Mouse (Mus musculus): ENCODE data around the gene Gm45233.

Gene Gm45233

DNA sequence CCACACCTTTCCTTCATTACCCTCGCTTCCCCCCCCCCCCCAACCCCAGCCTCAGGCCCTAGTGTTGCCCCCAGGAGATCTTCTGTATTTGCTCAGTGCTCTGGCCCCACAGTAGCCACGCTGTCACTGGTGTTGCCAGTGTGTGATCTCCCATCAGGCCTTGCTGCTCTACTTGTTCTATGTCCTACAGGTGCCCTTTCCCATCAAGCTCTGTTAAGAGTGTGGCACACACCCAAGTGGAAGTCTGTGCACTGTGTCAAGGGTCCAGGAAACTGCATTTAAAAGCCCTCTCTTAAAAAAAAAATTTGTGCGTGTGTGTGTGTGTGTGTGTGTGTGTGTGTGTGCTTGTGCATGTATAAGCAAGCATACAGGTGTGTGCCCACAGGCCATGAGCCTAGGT lies 4.3 kb downstream of the Gm45233 start:
- no peak for DNase-seq (ENCODE audit: low spot score in 2 of 2)

DNA sequence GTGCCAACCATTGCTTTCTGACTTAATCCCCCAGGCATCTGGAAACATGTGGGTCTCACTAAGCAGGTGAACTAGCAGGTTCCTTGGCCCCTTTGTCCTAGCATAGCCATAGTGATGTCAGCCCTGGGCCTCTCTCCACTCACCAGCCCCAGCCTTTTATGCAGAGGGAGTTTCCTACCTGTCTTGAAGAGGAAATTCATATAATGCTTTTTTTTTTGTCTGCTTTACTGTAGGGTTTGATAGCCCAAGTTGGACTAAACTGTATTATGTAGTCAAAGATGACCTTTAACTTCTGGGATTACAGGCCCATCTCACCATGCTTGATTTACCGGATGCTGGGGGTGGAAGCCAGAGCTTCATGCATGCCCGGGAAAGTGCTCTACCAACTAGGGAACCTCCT lies 5.9 kb downstream of the Gm45233 start:
- no peak for DNase-seq (ENCODE audit: low spot score in 2 of 2)

DNA sequence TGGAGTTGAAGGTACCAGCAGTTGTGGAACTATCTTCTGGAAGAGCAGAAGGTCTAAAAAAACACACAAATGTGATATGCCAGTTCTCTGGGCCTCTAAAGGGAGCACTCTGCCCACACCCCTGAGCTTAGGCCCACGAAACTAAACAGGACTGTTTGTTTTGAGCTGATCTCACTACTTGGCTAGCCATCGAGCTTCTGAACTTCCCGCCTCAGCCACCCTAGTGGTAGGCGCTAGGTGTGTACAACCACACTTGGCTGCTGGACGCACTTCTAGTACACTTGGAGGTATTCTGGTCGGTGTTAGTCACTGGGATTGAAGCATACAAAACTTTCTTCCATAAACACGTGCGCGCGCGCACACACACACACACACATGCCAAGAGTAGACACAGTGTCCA lies 7.8 kb downstream of the Gm45233 start:
- DNase-seq (ENCODE audit: low spot score in 2 of 2): no peak

DNA sequence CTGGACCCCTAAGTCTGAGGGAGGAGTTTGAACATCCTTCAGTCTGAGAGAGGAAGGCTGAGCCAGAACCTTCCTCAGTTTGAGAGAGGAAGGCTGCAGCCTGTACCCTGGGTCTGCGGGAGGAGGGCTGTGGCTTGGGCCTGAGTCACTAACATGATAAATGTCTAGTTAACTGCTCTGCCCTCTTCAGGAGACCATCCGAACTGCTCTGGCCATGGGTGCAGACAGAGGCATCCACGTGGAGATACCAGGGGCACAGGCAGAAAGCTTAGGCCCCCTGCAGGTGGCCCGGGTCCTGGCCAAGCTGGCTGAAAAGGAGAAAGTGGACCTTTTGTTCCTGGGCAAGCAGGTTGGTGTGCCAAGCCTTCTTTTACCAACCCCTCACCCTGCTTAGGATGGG lies 8.7 kb downstream of the Gm45233 start:
- peak; percentile 76 for DNase-seq (ENCODE audit: low spot score in 2 of 2)

DNA sequence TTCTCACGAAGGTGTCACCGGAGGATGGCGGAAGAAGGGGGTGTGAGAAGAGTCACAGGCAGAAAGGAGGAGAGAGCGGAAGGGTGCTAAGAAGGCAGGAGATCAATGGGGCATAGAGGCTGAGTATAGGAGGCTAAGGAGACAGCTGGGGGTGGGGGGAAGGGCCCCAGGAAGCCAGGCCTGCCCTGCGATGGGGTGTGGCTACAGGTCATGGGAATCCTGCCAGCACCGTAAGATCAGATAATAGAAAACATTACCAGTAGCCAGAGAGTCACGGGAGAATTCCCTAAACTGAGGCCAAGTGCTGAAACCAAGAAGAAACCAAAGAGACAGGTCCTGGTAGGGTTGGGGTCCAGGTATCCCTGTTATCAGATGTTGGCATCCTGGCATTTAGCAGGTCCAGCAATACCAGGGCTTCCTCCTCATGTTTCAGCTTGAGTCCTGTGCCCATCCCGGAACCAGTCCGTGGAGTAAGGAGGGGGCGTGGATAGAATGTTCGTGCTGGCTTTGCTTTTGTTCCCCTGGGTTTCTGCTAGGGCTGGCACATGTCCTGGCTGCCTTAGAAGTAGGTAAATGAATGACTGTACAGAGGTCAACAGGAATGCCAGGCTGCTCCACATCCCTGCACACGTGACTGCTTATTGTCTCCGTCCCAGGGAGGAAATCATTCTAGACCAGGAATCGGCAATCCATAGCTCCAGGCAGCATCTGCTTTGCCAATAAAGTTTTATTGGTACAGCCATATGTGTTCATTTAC lies 9.8 kb downstream of the Gm45233 start:
- no peak for DNase-seq (ENCODE audit: low spot score in 2 of 2)

DNA sequence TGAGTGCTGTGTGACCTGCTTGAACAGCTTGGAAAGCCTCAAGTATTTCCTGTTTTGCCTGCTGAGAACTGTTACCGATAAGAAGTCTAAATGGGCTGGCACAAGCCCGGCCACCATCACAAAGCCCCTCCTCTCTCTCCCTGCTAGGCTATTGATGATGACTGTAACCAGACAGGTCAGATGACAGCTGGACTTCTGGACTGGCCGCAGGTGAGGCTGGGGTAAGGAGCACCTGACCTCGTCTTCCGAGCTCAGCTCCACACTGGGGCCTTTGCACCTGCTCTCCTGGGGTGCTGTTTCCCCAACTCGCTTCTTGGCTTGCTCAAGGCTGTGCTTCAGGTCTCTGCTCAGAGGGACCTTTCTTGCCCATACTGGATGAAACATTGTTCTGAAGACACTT lies 10.4 kb downstream of the Gm45233 start:
- no peak for DNase-seq (ENCODE audit: low spot score in 2 of 2)

DNA sequence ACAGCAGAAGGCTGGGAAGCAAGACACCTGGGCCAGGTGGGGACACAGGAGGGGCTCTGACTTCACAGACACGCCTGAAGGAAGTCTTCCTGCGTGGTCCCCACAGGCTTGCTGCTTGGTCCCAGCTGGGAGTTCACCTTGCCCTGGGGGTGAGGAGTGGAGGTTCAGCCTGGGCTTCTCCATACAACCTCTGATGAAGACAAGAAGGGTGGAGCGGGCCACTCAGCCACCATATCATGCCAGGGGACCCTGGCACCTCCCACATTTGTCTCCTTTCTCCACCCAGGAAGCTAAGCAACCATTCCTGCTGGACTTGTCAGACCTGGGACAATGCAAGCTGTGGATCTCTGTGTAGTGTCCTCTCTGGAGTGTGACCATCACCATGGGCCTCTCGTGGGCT lies 18.9 kb downstream of the Gm45233 start, which contains the start of gene Vsig10l:
Vsig10l (plus strand) TSS at position 301 of the 400 bp plus-strand sequence.
- DNase-seq (ENCODE audit: low spot score in 2 of 2): no peak

DNA sequence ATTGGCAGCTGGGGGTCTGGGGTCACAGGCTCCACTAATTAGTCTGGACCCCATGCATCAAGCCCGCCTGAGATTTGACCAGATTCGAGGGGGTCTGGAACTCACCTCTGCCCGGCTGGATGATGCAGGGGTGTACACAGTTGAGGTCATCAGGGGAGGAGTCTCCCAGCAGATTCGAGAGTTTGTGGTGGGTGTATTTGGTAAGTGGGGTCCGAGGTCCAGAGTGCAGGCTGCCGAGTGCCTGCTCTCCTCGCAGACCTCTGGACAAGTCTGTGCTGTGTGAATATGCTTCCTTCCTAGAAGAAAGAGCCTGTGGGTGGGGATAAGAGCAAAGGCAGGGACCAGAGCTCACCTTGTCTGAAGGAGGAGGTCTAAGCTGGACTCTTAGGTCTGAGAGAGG lies 20.0 kb downstream of the Gm45233 start:
- DNase-seq (ENCODE audit: low spot score in 2 of 2): no peak

DNA sequence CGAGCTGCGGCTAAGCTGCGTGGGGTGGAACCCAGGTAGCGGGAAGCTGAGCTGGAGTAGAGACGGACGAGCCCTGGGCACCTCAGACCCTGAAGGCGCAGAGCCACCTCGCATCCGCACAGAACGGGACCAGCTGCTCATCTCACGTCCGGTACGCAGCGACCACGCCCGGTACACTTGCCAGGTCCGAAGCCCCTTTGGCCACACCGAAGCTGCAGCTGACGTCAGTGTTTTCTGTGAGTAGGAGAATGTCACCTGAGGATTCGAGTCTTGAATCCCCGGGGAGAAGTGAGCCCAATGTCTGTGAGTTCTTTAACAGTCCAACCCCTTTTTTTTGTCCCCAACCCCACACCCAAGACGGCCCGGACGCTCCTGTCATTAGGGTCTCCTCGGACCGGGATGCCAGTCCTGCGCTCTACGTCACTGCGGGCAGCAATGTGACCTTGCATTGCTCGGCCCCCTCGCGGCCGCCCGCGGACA lies 21.0 kb downstream of the Gm45233 start:
- peak; percentile 54 to 72 for DNase-seq (ENCODE audit: low spot score in 2 of 2)

DNA sequence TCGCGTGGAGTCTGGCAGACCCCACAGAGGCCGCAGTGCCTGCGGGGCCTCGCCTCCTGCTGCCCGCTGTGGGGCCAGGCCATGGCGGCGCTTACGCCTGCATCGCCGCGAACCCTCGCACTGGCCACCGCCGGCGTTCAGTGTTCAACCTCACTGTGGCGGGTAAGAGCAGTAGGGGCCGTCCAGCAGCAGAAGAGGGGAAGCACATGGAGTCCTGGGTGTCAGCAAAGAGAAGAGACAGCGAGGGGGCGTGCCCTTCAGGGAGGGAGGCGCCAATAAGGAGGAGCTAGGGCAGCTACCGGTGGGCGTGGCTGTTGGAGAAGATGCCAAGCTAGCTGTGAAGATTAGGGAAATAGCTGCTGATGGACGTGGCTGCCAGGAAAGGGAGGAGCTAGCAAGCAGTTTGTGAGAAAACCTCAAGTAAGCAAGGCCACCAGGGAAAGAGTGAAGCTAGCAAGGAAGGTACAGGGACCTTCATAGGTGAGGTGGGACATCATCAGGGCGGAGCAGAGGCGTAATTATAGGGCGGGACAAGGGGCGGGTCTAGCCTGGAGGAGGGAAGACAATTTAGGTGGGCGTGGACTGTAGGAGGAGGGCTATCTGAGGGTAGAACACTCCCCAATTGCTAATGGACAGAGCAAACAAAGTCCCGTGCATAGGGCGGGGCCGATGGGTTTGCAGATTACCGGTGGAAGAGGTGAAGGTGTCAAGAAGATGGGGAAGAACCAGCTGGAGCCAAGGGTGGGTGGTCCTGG lies 21.6 kb downstream of the Gm45233 start:
- DNase-seq (ENCODE audit: low spot score in 2 of 2): peak; percentile 96 to 98

DNA sequence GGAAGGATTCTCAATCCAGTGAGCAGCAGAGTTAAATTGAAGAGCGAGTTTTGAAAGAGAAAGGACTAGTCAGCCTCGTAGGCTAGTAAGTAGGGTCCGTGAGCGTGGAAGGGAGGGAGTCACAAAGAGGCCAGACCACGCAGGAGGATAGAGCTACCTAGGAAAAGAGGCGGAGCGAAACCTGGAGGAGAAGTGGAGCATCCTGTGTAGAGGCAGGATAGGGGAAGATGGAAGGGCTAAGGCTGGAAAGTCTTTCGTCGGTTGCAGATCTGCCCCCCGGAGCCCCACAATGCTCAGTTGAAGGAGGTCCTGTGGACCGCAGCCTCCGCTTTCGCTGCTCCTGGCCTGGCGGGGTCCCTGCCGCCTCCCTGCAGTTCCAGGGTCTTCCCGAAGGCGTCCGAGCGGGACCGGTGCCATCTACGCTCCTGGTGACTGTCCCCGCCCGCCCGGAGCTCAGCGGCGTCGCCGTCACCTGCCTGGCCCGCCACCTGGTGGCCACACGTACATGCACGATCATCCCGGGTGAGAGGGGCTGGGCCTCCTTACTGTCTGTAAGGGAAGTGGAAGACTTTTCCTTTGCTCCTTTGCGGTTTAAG lies 22.3 kb downstream of the Gm45233 start:
- peak; percentile 79 to 83 for DNase-seq (ENCODE audit: low spot score in 2 of 2)

DNA sequence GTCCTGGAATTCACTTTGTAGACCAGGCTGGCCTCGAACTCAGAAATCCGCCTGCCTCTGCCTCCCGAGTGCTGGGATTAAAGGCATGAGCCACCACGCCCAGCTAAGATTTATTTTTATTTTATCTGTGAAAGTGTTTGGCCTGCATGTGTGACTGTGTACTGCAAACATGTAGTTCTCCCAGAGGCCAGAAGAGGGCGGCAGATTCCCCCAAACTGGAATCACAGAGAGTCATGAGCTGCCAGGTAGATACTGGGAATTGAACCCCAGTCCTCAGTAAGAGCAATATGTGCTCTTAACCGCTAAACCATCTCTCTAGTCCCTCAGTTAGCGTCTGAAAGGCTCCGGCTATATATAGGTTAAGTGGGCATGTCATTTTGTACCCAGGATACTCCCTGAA lies 26.4 kb downstream of the Gm45233 start:
- DNase-seq (ENCODE audit: low spot score in 2 of 2): peak; percentile 20 to 51

DNA sequence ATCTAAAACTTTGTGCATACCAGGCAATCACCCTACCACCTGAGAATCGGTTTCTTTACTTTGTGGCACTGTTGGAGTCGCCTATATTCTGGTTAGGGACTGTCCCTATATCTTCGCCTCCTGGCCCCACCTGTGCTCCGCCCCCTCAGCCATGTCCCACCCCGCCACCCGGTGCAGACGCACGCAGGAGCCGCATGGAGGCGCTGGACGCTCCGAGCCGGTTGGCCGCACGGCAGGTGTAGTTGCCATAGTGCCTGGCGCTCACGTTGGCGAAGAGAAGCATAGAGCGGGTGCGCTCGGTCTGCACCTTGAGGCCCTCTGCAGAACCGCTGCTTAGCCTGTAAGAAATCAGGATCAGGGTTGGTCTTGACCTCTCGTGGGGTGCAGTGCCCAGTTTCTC lies 31.8 kb downstream of the Gm45233 start:
- peak; percentile 47 to 62 for DNase-seq (ENCODE audit: low spot score in 2 of 2)

DNA sequence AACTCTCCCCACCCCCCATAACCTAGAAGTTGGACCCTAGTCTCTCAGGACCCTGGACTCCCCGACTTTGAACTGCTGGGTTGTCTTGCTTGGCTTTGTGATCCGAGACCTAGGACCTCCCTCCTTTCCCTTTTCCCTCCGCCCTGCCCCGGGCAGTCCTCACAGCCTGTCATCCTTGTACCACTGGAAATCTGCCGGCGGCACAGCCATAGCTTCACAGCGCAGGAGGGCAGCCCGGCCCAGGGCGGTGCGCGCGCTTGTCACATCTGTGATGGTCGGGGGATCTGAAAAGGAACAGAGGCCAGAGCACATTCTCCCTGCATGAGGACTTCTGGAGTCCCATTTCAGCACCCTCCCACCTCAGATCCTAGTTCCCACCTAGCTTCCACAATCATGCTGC lies 32.4 kb downstream of the Gm45233 start:
- DNase-seq (ENCODE audit: low spot score in 2 of 2): no peak

DNA sequence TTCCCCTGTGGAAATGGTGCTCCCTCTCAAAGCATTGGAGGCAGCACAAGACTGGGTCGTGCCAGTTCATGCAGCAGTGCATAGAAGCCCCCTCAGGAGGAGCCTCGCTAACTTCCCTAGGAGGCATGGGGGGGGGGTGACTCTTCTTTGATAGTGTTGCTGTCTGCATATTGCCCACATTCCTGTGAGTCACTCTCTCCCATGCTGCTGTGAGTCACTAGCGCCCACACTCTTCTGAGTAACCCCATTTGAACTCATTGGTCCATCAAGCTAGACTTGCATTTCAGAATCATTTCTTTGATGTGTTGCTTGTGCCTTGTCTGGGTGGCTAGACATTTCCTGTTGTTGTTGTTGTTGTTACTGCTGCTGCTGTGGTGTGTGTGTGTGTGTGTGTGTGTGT lies 37.3 kb downstream of the Gm45233 start:
- no peak for DNase-seq (ENCODE audit: low spot score in 2 of 2)

DNA sequence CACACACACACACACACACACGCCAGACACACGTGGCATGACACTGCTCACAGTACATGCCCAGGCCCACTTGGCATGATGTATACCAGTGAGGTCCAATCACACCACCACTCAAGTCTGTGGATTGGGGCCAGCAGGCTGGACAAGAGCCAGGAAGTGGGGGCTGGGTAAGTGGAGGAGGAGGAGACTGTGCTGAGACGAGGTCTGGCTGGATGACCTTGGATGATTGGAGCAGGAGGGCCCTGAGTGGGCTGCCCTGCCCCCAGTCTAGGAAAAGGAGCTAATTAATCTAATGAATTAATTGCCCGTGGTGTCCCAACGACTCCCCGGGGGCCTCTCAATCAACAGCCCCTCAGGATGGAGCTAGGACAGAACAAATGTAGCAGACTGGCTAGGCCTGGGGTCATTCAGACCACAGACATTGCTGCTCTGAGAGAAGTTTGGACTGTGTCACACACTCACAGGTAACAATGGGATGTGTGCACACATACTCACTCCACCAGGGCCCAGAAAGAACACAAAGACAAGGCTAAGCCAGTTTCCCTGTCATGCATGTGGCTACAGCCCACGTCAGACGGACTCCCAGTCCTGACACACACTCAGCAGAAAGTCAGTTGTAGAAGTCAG lies 38.3 kb downstream of the Gm45233 start:
- no peak for DNase-seq (ENCODE audit: low spot score in 2 of 2)

DNA sequence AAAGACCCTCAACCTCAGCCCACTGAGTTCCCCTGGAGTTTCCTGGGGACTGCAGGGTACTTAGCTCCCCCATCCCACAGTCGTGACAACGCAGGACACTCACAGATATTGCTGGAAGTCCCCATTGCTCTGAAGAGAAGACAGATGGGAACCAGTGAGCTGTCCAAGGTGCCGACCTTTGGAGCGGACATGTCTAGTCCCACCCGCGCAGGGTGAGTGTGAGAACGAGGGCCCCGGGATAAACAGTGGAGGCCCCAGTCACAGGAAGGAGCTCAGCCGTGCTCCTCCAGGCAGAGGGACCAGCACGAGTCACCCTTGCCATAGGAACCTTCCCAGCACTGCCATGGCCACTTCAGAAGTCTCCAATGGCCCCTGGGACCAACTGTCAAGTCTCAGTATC lies 39.3 kb downstream of the Gm45233 start:
- no peak for DNase-seq (ENCODE audit: low spot score in 2 of 2)

DNA sequence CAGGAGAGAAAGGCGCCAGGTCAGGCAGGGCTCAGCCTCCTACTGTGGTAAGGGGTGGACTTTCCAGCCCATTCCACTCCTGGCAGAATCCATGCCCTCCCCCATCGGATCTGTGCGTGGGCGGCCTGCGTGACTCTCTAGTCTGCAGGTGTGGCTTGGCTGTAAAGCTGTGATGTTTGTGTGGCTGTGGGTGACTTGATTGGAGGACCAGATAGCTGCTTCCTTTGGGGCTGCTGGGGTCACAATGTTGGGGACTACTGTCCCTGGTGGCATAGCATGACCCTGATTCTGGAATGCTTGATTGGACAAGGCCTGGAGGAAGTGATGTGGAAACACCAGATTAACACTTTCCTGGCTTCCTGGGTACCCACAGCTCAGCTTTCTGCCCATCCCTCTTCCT lies 44.7 kb downstream of the Gm45233 start:
- DNase-seq (ENCODE audit: low spot score in 2 of 2): no peak

DNA sequence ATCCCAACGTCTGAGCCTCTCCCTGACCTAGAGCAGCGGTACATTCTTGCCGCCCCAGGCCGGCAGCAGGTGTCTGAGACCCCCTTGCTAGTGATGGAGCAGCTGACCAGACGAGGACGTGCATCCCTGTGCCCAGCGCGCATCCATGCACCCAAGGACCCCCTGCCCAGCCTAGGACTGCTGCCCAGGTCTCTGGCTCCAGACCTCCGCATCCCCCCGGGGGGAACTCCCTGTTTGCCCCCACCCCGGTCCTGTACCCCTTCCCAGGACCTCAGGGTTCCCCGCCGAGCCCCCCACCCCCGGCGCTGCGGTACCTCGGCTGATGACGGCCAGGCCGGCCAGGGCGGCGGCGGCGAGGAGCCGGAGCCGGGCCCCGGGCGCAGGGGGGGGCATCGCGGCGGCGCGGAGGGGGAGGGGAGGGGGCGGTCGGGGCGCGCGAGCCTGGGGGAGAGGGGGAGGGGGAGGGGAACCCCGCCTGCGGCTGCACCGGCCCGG lies 45.8 kb downstream of the Gm45233 start, which contains the start of gene Iglon5:
Iglon5 (minus strand) TSS at position 445 of the 495 bp plus-strand sequence.
- DNase-seq (ENCODE audit: low spot score in 2 of 2): no peak

DNA sequence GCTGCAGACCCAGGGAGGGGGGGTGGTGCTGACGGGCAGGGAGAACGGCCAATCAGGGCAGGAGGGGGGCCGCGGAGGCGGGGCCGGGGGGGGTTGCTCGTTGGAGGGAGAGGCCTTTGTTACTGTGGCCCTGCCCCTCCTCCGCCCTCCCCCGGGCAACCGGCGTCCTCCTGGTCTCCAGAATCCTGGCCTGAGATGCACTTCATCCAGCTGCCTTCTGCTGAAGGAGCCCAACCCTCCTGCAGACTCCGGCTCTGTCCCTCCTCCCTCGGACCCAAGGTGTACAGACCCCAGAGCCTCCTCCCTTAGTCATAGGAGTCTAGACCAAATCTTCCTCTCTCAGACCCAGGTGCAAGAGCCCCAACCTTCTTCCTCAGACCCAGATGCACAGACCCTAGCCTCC lies 46.3 kb downstream of the Gm45233 start:
- DNase-seq (ENCODE audit: low spot score in 2 of 2): no peak

DNA sequence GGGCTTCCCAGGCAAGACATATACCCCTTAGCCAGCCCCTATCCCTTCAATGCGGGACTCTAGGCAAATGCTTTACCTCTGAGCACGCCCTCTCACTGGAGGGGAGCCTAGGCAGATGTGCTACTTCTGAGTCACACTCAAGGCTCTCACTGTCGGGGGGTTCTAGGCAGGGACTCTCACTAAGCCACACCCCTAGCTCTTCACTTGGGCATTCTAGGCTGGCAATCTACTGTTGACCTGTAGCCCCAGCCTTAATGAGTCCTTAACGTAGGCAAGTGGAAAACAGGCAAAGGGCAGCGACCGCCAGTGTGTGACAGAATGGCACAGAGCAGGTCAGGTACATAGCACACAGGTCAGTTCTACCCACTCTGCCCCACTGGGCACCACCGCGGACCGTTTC lies 46.9 kb downstream of the Gm45233 start:
- DNase-seq (ENCODE audit: low spot score in 2 of 2): no peak

Measured in natural killer cell, adult 2 months (primary cell).